Mouse (Mus musculus): ENCODE measurements around the gene Shb.

GRCm38 (mm10) chr4:45498345-45498744, 33.9 kb downstream of the Shb start:
- TF ChIP-seq CTCF (IDR thresholded peaks at IDR 0.05; ENCODE audit: low read depth) (no peak), EP300 (IDR thresholded peaks at IDR 0.05; ENCODE audit: low read depth) (no peak)
